Mouse (Mus musculus) embryonic fibroblast, embryonic 13.5 days (primary cell): ENCODE data around the gene Sap30.

Source experiments
- CTCF ChIP-seq: IDR thresholded peaks from 2 replicates; pipeline ENCODE4 v1.5.1; 2011; ENCODE audit warnings: mild to moderate bottlenecking, control low read depth, low read length, moderate library complexity, borderline replicate concordance; ENCODE audit not compliant: insufficient read depth
- POLR2A ChIP-seq: IDR thresholded peaks from 2 replicates; pipeline ENCODE4 v1.6.1; 2011; ENCODE audit warnings: low read depth, mild to moderate bottlenecking, control low read depth, low read length, moderate library complexity

GRCm38 (mm10) chr8:57510791-57511315, 23.2 kb upstream of the Sap30 start:
- 0 out of 2 replicates have a peak, but pooled peaks have one; percentile 1 for TF ChIP-seq POLR2A
- TF ChIP-seq CTCF: no peak
